Mouse (Mus musculus) megakaryocyte, embryonic 14.5 days (primary cell): ENCODE measurements around the gene Myo1b.

Experiments
- FLI1 ChIP-seq: IDR thresholded peaks from 2 replicates; pipeline ENCODE4 v1.6.1; 2012; ENCODE audit warnings: low read length, inconsistent platforms, mixed read lengths
- GATA1 ChIP-seq: IDR thresholded peaks from 3 replicates; pipeline ENCODE4 v1.6.1; 2012; ENCODE audit warnings: mixed read lengths, low read length, inconsistent platforms, borderline replicate concordance

DNA sequence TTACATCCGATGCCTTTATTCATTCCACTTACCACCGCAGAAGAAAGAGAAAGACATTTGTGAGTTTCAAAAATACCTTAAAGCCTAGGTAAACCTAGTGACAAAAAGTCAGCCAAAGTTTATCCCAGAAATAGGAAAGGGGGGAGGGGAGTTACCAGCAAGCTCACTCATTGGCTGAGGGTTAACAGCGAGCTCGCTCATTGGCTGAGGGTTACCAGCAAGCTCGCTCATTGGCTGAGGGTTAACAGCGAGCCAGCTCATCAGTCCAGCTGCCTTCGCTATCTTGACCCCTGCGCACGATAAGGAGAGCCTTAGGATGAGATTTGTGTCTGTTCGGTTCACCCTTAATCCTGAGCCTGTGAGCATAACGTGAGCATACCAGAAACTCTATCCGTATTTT, 6.9 kb upstream of the Myo1b start:
- TF ChIP-seq GATA1, result no peak
- no peak for TF ChIP-seq FLI1
